Mouse (Mus musculus) layer of hippocampus, postnatal 36 days (tissue): ENCODE measurements around the gene Rae1. TPM values are rescaled to one million over a fixed set of nuclear protein-coding genes. Genes with fewer than 3 reads are reported as not detected.
A peak's percentile ranks its signal among the peaks of the same experiment; 100 is the strongest.

Source experiments
- DNase-seq, 2 experiments: peaks; one replicate each; pipeline ENCODE4 v3.0.0; 2022
- total RNA-seq, 2 experiments: library from RNA; stranded (reverse); gene quantifications; 2 replicates each; pipeline ENCODE4 v1.2.3; 2021

Gene Rae1
- total RNA-seq, 2 experiments from 2014 or later = 72.9 to 77.0 TPM

GRCm38 (mm10) chr2:172996207-172996606 lies 3.7 kb upstream of the Rae1 start:
- DNase-seq = peak; percentile 68 to 70

- DNase-seq = no peak
These were observed 2.2 kb upstream of the Rae1 start for GRCm38 (mm10) chr2:172997748-172998147.

GRCm38 (mm10) chr2:172998478-172998877 lies 1.4 kb upstream of the Rae1 start:
- no peak for DNase-seq

- DNase-seq = peak in 1 of 2 experiments; percentile 60
These were observed 352 bp downstream of the Rae1 start for GRCm38 (mm10) chr2:173000285-173000652.

GRCm38 (mm10) chr2:173000921-173001320 lies 1.0 kb downstream of the Rae1 start:
- peak in 1 of 2 experiments; percentile 48 for DNase-seq

GRCm38 (mm10) chr2:173003737-173004136 lies 3.8 kb downstream of the Rae1 start:
- DNase-seq = no peak

GRCm38 (mm10) chr2:173010220-173010717 lies 10.4 kb downstream of the Rae1 start:
- no peak for DNase-seq

- DNase-seq = no peak
These were observed 11.5 kb downstream of the Rae1 start for GRCm38 (mm10) chr2:173011440-173011839.

- DNase-seq = no peak
These were observed 14.9 kb downstream of the Rae1 start for GRCm38 (mm10) chr2:173014741-173015287.

- no peak for DNase-seq
These were observed 18.0 kb downstream of the Rae1 start for GRCm38 (mm10) chr2:173017940-173018339.

GRCm38 (mm10) chr2:173018618-173019017 lies 18.7 kb downstream of the Rae1 start:
- no peak for DNase-seq

GRCm38 (mm10) chr2:173019322-173019721 lies 19.4 kb downstream of the Rae1 start:
- no peak for DNase-seq

GRCm38 (mm10) chr2:173019790-173020189 lies 19.9 kb downstream of the Rae1 start:
- DNase-seq = peak; percentile 80 to 82

GRCm38 (mm10) chr2:173020430-173020829 lies 20.5 kb downstream of the Rae1 start, which contains the start of gene Rbm38:
Gene Rbm38 (plus strand): TSS chr2:173020498.
- DNase-seq = no peak

GRCm38 (mm10) chr2:173021633-173022055 lies 21.7 kb downstream of the Rae1 start:
- peak; percentile 89 for DNase-seq

- no peak for DNase-seq
These were observed 22.3 kb downstream of the Rae1 start for GRCm38 (mm10) chr2:173022056-173022681.

GRCm38 (mm10) chr2:173022813-173023212 lies 22.9 kb downstream of the Rae1 start:
- DNase-seq = no peak

- no peak for DNase-seq
These were observed 23.5 kb downstream of the Rae1 start for GRCm38 (mm10) chr2:173023371-173023851.

GRCm38 (mm10) chr2:173023966-173024365 lies 24.0 kb downstream of the Rae1 start:
- DNase-seq = no peak

- no peak for DNase-seq
These were observed 24.5 kb downstream of the Rae1 start for GRCm38 (mm10) chr2:173024392-173024791.

GRCm38 (mm10) chr2:173024938-173025337 lies 25.0 kb downstream of the Rae1 start:
- DNase-seq = no peak

- DNase-seq = no peak
These were observed 26.4 kb downstream of the Rae1 start for GRCm38 (mm10) chr2:173026286-173026685.

- DNase-seq = no peak
These were observed 26.8 kb downstream of the Rae1 start for GRCm38 (mm10) chr2:173026688-173027131.
